Mouse (Mus musculus) skeletal muscle tissue, postnatal 0 days (tissue): Measurements from ENCODE around the gene Vmn1r103. TPM values are rescaled to one million over a fixed set of nuclear protein-coding genes. Genes with fewer than 3 reads are reported as not detected.

Experiments
- polyA plus RNA-seq: library from polyadenylated mRNA; unstranded; fragments of >200 nt; fragmentation: Nextera tagmentation; extraction: Ambion mirVana; gene quantifications from 2 replicates; pipeline ENCODE4 v1.2.1, GENCODE M21; 2015

Vmn1r103 gene
- not detected in 2 replicates for polyA plus RNA-seq

DNA sequence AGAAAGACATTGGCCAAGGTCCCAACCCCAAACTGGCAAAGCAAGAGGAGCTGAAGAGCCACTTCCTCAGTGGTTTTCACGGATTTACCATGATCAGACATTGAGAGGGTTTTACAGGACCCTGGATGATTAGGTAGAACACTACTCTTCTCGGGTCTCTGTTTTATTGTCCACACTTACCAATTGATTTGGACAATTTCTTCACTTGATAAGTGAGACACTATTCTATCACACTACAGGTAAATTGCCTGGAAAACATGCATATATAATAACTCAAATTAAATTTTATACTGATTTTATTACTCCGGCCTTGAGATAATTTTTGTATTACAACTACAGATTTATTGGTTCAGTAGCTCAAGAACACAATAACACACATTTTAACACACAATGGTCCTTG lies at the start of gene Vmn1r103:
Gene Vmn1r103, minus strand, starts transcription at position 101 of the 400 bp plus-strand sequence.

DNA sequence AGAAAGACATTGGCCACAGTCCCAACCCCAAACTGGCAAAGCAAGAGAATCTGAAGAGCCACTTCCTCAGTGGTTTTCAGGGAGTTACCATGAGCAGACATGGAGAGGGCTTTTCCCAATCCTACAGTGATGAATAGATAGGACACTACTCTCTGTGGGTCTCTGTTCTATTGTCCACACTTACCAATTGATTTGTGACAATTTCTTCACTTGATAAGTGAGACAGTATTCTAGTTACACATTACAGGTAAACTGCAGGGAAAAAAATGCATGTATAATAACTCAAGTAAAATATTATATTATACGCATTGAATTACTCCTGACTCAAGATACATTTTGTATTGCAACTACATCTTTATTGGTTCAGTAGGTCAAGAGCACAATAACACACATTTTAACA lies 35.3 kb upstream of the Vmn1r103 start, which contains the start of gene Gm5726:
Gene Gm5726, minus strand, starts transcription at position 101 of the 400 bp plus-strand sequence.

DNA sequence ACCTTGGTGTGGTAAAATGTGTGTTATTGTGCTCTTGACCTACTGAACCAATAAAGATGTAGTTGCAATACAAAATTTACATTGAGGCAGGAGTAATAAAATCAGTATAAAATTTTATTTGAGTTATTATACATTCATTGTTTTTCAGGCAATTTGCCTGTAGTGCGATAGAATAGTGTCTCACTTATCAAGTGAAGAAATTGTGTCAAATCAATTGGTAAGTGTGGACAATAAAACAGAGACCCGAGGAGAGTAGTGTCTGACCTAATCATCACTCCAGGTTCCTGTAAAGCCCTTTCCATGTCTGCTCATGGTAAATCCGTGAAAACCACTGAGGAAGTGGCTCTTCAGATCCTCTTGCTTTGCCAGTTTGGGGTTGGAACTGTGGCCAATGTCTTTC lies 23.2 kb upstream of the Vmn1r103 start, which contains the start of gene Vmn1r104:
Gene Vmn1r104, plus strand, starts transcription at position 301 of the 400 bp plus-strand sequence.

DNA sequence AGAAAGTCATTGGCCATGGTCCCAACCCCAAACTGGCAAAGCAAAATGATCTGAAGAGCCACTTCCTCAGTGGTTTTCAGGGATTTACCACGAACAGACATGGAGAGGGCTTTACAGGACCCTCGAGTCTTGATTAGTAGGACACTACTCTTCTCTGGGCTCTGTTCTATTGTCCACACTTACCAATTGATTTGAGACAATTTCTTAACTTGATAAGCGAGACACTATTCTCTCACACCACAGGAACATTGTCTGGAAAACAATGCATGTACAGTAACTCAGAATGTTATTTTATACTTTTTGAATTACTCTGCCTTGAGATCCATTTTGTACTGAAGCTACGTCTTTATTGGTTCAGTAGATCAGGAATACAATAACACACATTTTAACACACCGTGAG lies 35.5 kb downstream of the Vmn1r103 start, which contains the start of gene Gm10670:
Gene Gm10670, minus strand, starts transcription at position 101 of the 400 bp plus-strand sequence.

Other genes starting within 250 kb of the Vmn1r103 start
- gene Gm5890, start 247.7 kb downstream of the Vmn1r103 start, polyA plus RNA-seq, result not detected in 2 replicates
- not detected in 2 replicates for gene Gm4133, start 176.5 kb downstream of the Vmn1r103 start, polyA plus RNA-seq
- not detected in 2 replicates for gene Gm5728, start 135.1 kb downstream of the Vmn1r103 start, polyA plus RNA-seq
- gene Vmn1r100, start 92.6 kb downstream of the Vmn1r103 start, polyA plus RNA-seq, result not detected in 2 replicates
- not detected in 2 replicates for gene Vmn1r101, start 67.9 kb downstream of the Vmn1r103 start, polyA plus RNA-seq
- not detected in 2 replicates for gene Gm10670, start 35.6 kb downstream of the Vmn1r103 start, polyA plus RNA-seq
- not detected in 2 replicates for gene Vmn1r104, start 23.3 kb upstream of the Vmn1r103 start, polyA plus RNA-seq
- not detected in 2 replicates for gene Gm5726, start 35.2 kb upstream of the Vmn1r103 start, polyA plus RNA-seq
- not detected in 2 replicates for gene Gm4141, start 65.7 kb upstream of the Vmn1r103 start, polyA plus RNA-seq
- not detected in 2 replicates for gene Gm4513, start 88.5 kb upstream of the Vmn1r103 start, polyA plus RNA-seq
- gene Vmn1r107, start 158.4 kb upstream of the Vmn1r103 start, polyA plus RNA-seq, result not detected in 2 replicates
- gene Vmn1r111, start 192.7 kb upstream of the Vmn1r103 start, polyA plus RNA-seq, result not detected in 2 replicates
- gene Gm10668, start 220.1 kb upstream of the Vmn1r103 start, polyA plus RNA-seq, result not detected in 2 replicates